Mouse (Mus musculus): Measurements from ENCODE around the gene Gm21954.

DNA sequence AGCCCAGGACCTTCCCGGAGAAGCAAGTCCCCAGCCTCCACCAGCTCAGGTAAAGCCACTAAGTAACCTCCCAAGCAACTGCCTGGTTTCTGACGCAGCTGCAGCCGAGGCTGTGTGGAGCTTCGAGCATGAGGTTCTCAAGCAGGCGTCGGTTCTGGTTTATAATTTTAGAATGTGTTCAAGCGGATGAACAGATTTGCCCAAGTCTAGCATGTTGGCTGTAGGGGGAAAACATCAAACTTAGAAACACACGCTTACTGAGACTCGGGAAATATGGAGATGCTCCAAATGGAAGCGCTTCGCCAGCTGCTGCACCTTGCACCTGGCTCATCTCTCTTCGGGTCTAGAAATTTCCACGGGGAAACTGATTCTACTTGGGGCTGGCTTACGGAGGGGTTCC lies 21.0 kb downstream of the Gm21954 start:
- TF ChIP-seq POLR2A (IDR thresholded peaks at IDR 0.05; ENCODE audit: low read depth, low read length): no peak
- TF ChIP-seq CTCF (conservative IDR thresholded peaks at IDR 0.05; ENCODE audit: insufficient read depth, insufficient read length, low read depth, low read length): no peak
